Comparison of ENCODE assay signal across 9 mouse cellular contexts in the genomic region with DNA sequence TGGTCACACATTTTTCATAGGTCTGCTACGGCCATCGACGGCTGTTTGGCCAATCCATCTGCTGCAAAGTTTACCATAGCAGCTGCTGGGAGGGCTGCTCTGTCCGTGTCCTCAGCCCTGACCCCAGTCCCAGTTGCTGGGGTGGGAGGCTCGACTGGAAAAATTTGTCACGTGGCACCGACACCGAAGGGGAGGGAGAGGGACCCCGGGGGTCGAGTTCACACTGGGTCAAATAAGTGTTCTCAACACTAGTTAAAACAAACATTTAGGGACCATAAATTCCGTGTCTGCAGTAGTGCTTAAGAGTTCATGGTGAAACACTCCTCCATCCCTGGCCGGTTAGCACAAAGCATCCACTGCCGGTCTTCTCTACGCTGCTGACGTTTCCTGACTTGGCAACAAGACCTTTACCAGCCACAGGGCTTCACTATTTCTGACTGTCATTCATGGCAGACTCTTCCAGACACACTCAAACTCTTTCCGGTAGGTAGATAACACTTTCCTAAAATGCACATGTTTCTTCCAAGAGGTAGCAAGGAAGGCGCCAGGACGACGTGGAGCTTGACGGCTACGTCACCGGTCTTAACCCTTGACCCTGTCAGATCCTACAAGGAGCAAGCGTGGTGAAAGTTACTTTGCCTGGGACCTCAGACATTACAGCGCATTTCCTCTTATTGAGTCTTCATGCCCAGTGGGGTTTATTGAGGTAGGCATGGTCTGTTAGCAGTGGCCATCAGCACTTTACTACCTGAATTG. TPM values are rescaled to one million over a fixed set of nuclear protein-coding genes. Genes with fewer than 3 reads are reported as not detected.
DNase-seq lines count a peak whose midpoint lies in the region; ATAC-seq and TF ChIP-seq lines count a peak whose summit lies in the region.
"Had no signal": no experiment of that assay in that cellular context is flagged by ENCODE, and none has a peak within 500 bp of the region (broad histone marks: within the 10 kb centered on the region; RNA-seq: fewer than 3 reads in every experiment).

No protein-coding gene starts in this region.

- H3K36me3 ChIP-seq in limb, embryonic 14.5 days (ENCODE audit: control insufficient read depth, insufficient read depth, low read length), result peaks cover 28% of the 10 kb centered on the region
- no peaks in the 10 kb centered on the region for H3K36me3 ChIP-seq in hindbrain, embryonic 16.5 days (ENCODE audit: control insufficient read depth, insufficient read depth, low read length)

- DNase-seq in kidney, adult 11 months, result peak; percentile 25
- no peak for DNase-seq in kidney, adult 9 months
- DNase-seq in embryo, embryonic 10.5 days (ENCODE audit: low spot score), result peak; percentile 66
- peak; percentile 57 for DNase-seq in gastrocnemius, postnatal 25 days
- no peak for DNase-seq in limb, embryonic 14.5 days (ENCODE audit: low spot score)
- no peak for DNase-seq in urinary bladder, postnatal 36 days (ENCODE audit: low spot score in 2 of 2)
- DNase-seq: thymus, postnatal 14 days had no signal

- H3K9ac ChIP-seq in limb, embryonic 14.5 days (ENCODE audit: low read depth, low read length, severe bottlenecking), result no peak overlapping the region
- no peak overlapping the region for H3K9ac ChIP-seq in hindbrain, embryonic 16.5 days (ENCODE audit: low read depth, low read length)

- TF ChIP-seq POLR2A in limb, embryonic 14.5 days (IDR thresholded peaks at IDR 0.05; ENCODE audit: borderline replicate concordance, extremely low read depth, insufficient read depth, insufficient read length), result no peak

- peak overlapping the region; percentile 0; the same call in 1 of the 2 replicates for H3K4me2 ChIP-seq in limb, embryonic 14.5 days (replicated peaks; ENCODE audit: low read depth, low read length, severe bottlenecking)
- no peak overlapping the region for H3K4me2 ChIP-seq in hindbrain, embryonic 16.5 days (ENCODE audit: low read length)

- 37% methylated on average over 24 of the region's 24 CpGs for WGBS in limb, embryonic 14.5 days
- 75% methylated on average over 24 of the region's 24 CpGs for WGBS in hindbrain, embryonic 16.5 days

- ATAC-seq in limb, embryonic 14.5 days (ENCODE audit: low FRiP score, low read depth), result peak; percentile 49
- no peak for ATAC-seq in hindbrain, embryonic 16.5 days

- no peaks in the 10 kb centered on the region for H3K27me3 ChIP-seq in limb, embryonic 14.5 days (ENCODE audit: control insufficient read depth, insufficient read depth, low read length)
- no peaks in the 10 kb centered on the region for H3K27me3 ChIP-seq in hindbrain, embryonic 16.5 days (replicated peaks; ENCODE audit: control insufficient read depth, insufficient read depth, low read length)

- H3K9me3 ChIP-seq in limb, embryonic 14.5 days (ENCODE audit: control insufficient read depth, low read length), result no peaks in the 10 kb centered on the region
- H3K9me3 ChIP-seq in hindbrain, embryonic 16.5 days (ENCODE audit: control insufficient read depth, low read length), result no peaks in the 10 kb centered on the region

- no peak overlapping the region for H3K4me3 ChIP-seq in limb, embryonic 14.5 days (replicated peaks; ENCODE audit: low read length)
- H3K4me3 ChIP-seq in hindbrain, embryonic 16.5 days (ENCODE audit: low read length), result no peak overlapping the region
- H3K4me3 ChIP-seq: myocyte had no signal

- no peak overlapping the region; the same call in 1 of the 2 replicates for H3K27ac ChIP-seq in limb, embryonic 14.5 days (replicated peaks; ENCODE audit: low read depth, low read length)
- H3K27ac ChIP-seq in hindbrain, embryonic 16.5 days (ENCODE audit: low read depth, low read length), result no peak overlapping the region

- H3K4me1 ChIP-seq in limb, embryonic 14.5 days (ENCODE audit: control insufficient read depth, insufficient read depth, low read length), result peaks cover 34% of the 10 kb centered on the region
- H3K4me1 ChIP-seq in hindbrain, embryonic 16.5 days (ENCODE audit: control insufficient read depth, insufficient read depth, low read depth, low read length), result no peaks in the 10 kb centered on the region; the same call in 1 of the 2 replicates

RNA-seq across cellular contexts. Expression of gene Ltbp1, which starts 9.4 kb away (rescaled TPM):
- total RNA-seq in gastrocnemius, postnatal 25 days (2021), result 10 to 100 TPM; 10.2 to 11.1 TPM
- polyA plus RNA-seq in limb, embryonic 14.5 days (2012; rRNA removed), result 82.5 and 83.3 TPM in 2 replicates
- 104 and 119 TPM in 2 replicates for polyA plus RNA-seq in limb, embryonic 14.5 days (2014; fragmentation: Nextera tagmentation; extraction: Ambion mirVana)
- 1.6 and 2.0 TPM in 2 replicates for polyA plus RNA-seq in hindbrain, embryonic 16.5 days (2015; fragmentation: Nextera tagmentation; extraction: Ambion mirVana)

Comparison
In these comparisons a context has a peak if more than half of its experiments do, and no peak if none do; other contexts are left out.
1. DNase-seq: peak in kidney, adult 11 months (single experiment), embryo, embryonic 10.5 days (single experiment) and gastrocnemius, postnatal 25 days (single experiment); none in kidney, adult 9 months (single experiment), limb, embryonic 14.5 days (single experiment) and urinary bladder, postnatal 36 days (0 of 2).
2. RNA of gene Ltbp1, which starts 9.4 kb away (polyA plus RNA-seq): 82.5 to 119 TPM in limb, embryonic 14.5 days; 1.6 to 2.0 TPM in hindbrain, embryonic 16.5 days; every median in the first group is over 10 times any median in the second.